Mouse (Mus musculus) induced T-regulatory cell, adult 2 months (primary cell): ENCODE data around the gene Gm15091.
"Not testable (repeated sequence)": the region's sequence is repeated elsewhere in the genome, so short reads cannot be mapped to it uniquely, and the experiment has no call there.

Experiments
- DNase-seq: peaks from one replicate; pipeline ENCODE4 v3.0.0-alpha.2; 2012; ENCODE audit warnings: low read depth

Gm15091 gene

GRCm38 (mm10) chrX:149941355-149941754, at the start of gene Gm15091:
Gene Gm15091 (plus strand): TSS chrX:149941655.
- DNase-seq, result not testable (repeated sequence)
